Mouse (Mus musculus): ENCODE results near the gene Gm14862. TPM values are rescaled to one million over a fixed set of nuclear protein-coding genes. Genes with fewer than 3 reads are reported as not detected.
"Not testable (repeated sequence)": the region's sequence is repeated elsewhere in the genome, so short reads cannot be mapped to it uniquely, and the experiment has no call there.

Gm14862 gene
- polyA plus RNA-seq (2015; fragmentation: Nextera tagmentation; extraction: Ambion mirVana), result 0.47 TPM in 1 of 2 replicates, not detected in the other

GRCm38 (mm10) chrX:9256766-9257165, at the start of gene Gm14862:
Gm14862 (minus strand) TSS chrX:9256899.
- ATAC-seq (ENCODE audit: extremely low read depth, insufficient number of reproducible peaks, low FRiP score, low TSS enrichment), result no peak
- 66% methylated on average over 5 of the region's 5 CpGs for WGBS
- no peaks in the 10 kb centered on the region for H3K4me1 ChIP-seq

DNA sequence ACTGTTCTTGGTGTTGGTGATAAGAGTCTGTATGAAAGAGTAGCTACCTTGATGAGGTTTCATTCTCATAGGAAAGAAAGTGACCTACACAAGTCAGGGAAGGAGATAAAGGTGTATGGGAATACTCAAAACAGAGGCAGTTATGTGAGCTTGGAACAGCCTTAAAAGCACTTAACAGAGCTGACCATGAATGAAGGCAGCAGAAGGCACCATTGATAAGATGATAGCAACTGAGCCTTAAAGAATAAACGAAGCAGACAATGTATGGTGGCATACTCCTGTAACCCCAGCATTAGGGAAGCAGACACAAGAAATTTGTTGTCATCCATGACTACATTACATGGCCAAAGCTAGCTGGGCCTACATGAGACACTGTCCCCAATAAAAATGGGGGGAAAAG, 46.8 kb upstream of the Gm14862 start:
- Histone ChIP-seq H3K4me1 (no peaks in the 10 kb centered on the region), H3K36me3 (no peaks in the 10 kb centered on the region), H3K27ac (replicated peaks) (no peak overlapping the region), H3K9me3 (no peaks in the 10 kb centered on the region), H3K4me3 (no peak overlapping the region), H3K4me2 (no peak overlapping the region), H3K27me3 (replicated peaks) (no peaks in the 10 kb centered on the region), H3K9ac (no peak overlapping the region)
- 55% methylated on average over 1 of the region's 1 CpGs for WGBS
- no peak for ATAC-seq (ENCODE audit: extremely low read depth, insufficient number of reproducible peaks, low FRiP score, low TSS enrichment)

More at GRCm38 (mm10) chrX:9256766-9257165, at the start of gene Gm14862:
- Histone ChIP-seq H3K4me2 (peak within 1 kb of the TSS; percentile 27; the same call in 1 of the 2 replicates), H3K4me3 (peak within 1 kb of the TSS; percentile 8; the same call in 1 of the 2 replicates), H3K9me3 (no peaks in the 10 kb centered on the region), H3K9ac (no peak within 1 kb of the TSS), H3K27ac (replicated peaks) (no peak within 1 kb of the TSS), H3K36me3 (no peaks in the 10 kb centered on the region), H3K27me3 (replicated peaks) (no peaks in the 10 kb centered on the region)

DNA sequence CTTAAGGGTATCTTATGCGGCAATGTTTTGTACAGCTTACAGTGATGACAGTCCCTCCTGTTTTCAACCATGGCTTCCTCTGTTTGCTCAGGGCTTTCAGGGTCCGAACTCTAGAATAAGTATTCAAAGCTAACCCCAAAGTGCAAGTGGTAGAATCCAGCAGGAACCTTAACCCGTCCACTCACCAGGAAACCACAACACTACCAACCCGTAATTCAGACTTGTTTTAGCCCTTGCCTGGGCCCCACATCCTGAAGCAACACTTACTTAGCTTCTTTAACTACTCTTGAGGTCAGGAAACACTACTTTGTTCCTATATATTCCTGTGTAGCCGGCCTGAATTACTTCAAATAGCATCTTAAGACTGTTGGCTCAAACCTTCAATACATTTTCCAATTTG, 46.1 kb upstream of the Gm14862 start:
- H3K36me3 ChIP-seq, result no peaks in the 10 kb centered on the region
- H3K27me3 ChIP-seq (replicated peaks), result no peaks in the 10 kb centered on the region
- no peak overlapping the region for H3K4me2 ChIP-seq
- no peak overlapping the region for H3K4me3 ChIP-seq
- WGBS, result 75% methylated on average over 5 of the region's 5 CpGs
- no peaks in the 10 kb centered on the region for H3K4me1 ChIP-seq
- no peak overlapping the region for H3K27ac ChIP-seq (replicated peaks)
- no peak overlapping the region for H3K9ac ChIP-seq
- ATAC-seq (ENCODE audit: extremely low read depth, insufficient number of reproducible peaks, low FRiP score, low TSS enrichment), result no peak
- no peaks in the 10 kb centered on the region for H3K9me3 ChIP-seq

- Histone ChIP-seq H3K4me1 (no peaks in the 10 kb centered on the region), H3K9ac (no peak overlapping the region), H3K9me3 (no peaks in the 10 kb centered on the region), H3K4me2 (no peak overlapping the region), H3K4me3 (no peak overlapping the region), H3K36me3 (no peaks in the 10 kb centered on the region), H3K27me3 (replicated peaks) (no peaks in the 10 kb centered on the region), H3K27ac (replicated peaks) (no peak overlapping the region)
- 56% methylated on average over 5 of the region's 5 CpGs for WGBS
- ATAC-seq (ENCODE audit: extremely low read depth, insufficient number of reproducible peaks, low FRiP score, low TSS enrichment), result no peak
These were observed 41.7 kb upstream of the Gm14862 start for GRCm38 (mm10) chrX:9298413-9298864.

- H3K4me2 ChIP-seq; H3K9me3 ChIP-seq; ATAC-seq (ENCODE audit: extremely low read depth, insufficient number of reproducible peaks, low FRiP score, low TSS enrichment); H3K9ac ChIP-seq; H3K4me3 ChIP-seq; H3K36me3 ChIP-seq; H3K4me1 ChIP-seq; H3K27me3 ChIP-seq (replicated peaks); H3K27ac ChIP-seq (replicated peaks): not testable (repeated sequence)
- WGBS, result 70% methylated on average over 4 of the region's 4 CpGs
These were observed 36.6 kb upstream of the Gm14862 start for GRCm38 (mm10) chrX:9293140-9293829.

DNA sequence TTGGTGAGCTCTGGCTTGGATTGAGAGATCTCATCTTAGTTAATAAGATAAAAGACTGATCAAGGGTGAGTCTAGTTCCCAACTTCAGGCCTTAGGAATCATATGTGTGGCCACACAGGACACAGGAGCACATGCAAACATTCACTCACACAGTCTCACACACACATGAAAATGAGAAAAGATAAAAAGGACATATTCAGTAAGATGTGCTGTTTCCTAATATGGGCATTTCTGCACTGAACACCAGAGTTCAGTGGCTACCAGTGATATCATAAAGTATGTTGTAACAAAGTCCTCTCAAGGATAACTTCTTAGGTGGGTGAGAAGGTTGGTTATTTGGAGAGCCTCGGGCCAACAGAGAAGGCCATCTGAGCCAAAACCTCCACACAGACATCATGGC, 26.8 kb upstream of the Gm14862 start, which contains the start of gene H2al1m:
Gene H2al1m, plus strand, starts transcription at position 301 of the 400 bp plus-strand sequence.
- not testable (repeated sequence) for H3K4me2 ChIP-seq; H3K27me3 ChIP-seq (replicated peaks); H3K4me3 ChIP-seq; H3K36me3 ChIP-seq; H3K9me3 ChIP-seq; H3K27ac ChIP-seq (replicated peaks); ATAC-seq (ENCODE audit: extremely low read depth, insufficient number of reproducible peaks, low FRiP score, low TSS enrichment); H3K4me1 ChIP-seq; H3K9ac ChIP-seq
- WGBS, result no CpG with 5 or more reads among the region's 1 CpGs

DNA sequence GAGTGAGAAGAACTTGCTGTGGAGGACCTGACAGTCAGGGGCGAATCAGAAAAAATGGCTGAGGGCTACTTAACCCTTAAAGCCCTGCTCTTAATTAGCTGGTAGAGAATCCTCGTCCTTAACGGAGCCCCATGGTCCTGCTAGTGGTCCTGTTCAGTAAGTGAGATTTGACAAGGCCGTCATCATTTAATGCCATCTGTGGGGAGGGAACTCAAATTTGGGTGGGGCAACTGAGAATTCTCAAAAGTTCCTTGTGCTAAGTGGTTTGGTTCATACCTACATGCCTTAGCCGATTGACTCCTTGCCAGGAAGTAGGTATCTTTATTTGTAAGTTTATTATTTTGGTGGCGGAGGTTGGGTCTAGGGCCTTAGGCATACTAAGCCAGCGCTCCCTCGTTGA, 17.6 kb upstream of the Gm14862 start:
- H3K4me1 ChIP-seq, result no peaks in the 10 kb centered on the region; the same call in 1 of the 2 replicates
- no peaks in the 10 kb centered on the region; the same call in 1 of the 2 replicates for H3K27me3 ChIP-seq (replicated peaks)
- WGBS, result 62% methylated on average over 8 of the region's 8 CpGs
- H3K27ac ChIP-seq (replicated peaks), result no peak overlapping the region
- ATAC-seq (ENCODE audit: extremely low read depth, insufficient number of reproducible peaks, low FRiP score, low TSS enrichment), result no peak
- H3K9ac ChIP-seq, result no peak overlapping the region
- no peaks in the 10 kb centered on the region for H3K9me3 ChIP-seq
- peak overlapping the region; percentile 69; the same call in 1 of the 2 replicates for H3K4me2 ChIP-seq
- peak overlapping the region; percentile 66; the same call in 1 of the 2 replicates for H3K4me3 ChIP-seq
- no peaks in the 10 kb centered on the region for H3K36me3 ChIP-seq

GRCm38 (mm10) chrX:9273377-9274002, 16.8 kb upstream of the Gm14862 start:
- Histone ChIP-seq H3K9ac (peak overlapping the region; percentile 81), H3K4me1 (no peaks in the 10 kb centered on the region; the same call in 1 of the 2 replicates), H3K4me2 (peak overlapping the region; percentile 69), H3K27me3 (replicated peaks) (no peaks in the 10 kb centered on the region; the same call in 1 of the 2 replicates), H3K9me3 (no peaks in the 10 kb centered on the region), H3K27ac (replicated peaks) (peak overlapping the region; percentile 59; the same call in 1 of the 2 replicates), H3K36me3 (no peaks in the 10 kb centered on the region), H3K4me3 (peak overlapping the region; percentile 66)
- 50% methylated on average over 12 of the region's 12 CpGs for WGBS
- ATAC-seq (ENCODE audit: extremely low read depth, insufficient number of reproducible peaks, low FRiP score, low TSS enrichment), result no peak

DNA sequence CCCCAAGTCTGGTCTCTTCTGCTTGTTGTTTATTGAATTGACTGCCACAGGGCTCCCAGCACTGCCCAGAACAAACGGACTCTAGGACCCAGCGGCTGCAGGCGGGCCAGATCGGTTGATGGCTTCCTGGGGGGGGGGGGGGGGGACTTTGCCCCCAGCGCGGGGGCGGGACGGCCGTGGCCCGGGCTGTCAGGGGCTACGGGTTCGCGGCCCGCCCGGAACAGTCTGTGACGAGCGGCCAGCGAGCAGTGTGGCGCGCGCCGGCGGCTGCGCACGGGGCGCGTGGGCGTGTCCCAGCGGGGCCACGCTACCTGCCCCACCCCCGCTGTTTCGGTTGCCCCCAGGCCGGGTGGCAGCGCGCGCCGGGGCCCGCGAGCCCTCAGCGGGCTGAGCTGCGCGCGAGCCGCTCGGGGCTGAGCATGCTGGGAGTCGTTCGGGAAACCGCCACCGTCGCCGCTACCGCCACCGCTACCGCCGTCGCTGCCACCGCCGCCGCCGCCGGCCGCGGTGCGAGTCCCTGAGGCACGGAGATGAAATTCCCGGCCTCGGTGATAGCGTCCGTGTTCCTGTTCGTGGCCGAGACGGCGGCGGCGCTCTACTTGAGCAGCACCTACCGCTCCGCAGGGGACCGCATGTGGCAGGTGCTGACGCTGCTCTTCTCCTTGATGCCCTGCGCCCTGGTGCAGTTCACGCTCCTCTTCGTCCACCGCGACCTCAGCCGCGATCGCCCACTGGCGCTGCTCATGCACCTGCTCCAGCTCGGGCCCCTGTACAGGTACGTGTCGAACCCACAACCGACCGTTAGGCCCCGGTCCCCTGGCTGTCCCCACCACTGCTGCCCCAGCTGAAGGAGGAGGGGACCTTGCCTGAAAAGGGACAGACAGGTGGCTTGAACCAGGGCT, 16.0 kb upstream of the Gm14862 start, which contains the start of gene Xk:
Gene Xk, plus strand, starts transcription at position 297 of the 902 bp plus-strand sequence.
- Histone ChIP-seq H3K4me3 (peak within 1 kb of the TSS; percentile 66), H3K9ac (peak within 1 kb of the TSS; percentile 81), H3K4me1 (no peaks in the 10 kb centered on the region; the same call in 1 of the 2 replicates), H3K27me3 (replicated peaks) (no peaks in the 10 kb centered on the region; the same call in 1 of the 2 replicates), H3K9me3 (no peaks in the 10 kb centered on the region), H3K36me3 (no peaks in the 10 kb centered on the region), H3K27ac (replicated peaks) (peak within 1 kb of the TSS; percentile 59), H3K4me2 (peak within 1 kb of the TSS; percentile 69)
- WGBS, result 7% methylated on average over 61 of the region's 94 CpGs
- peak; percentile 84 for ATAC-seq (ENCODE audit: extremely low read depth, insufficient number of reproducible peaks, low FRiP score, low TSS enrichment)

- Histone ChIP-seq H3K9me3 (no peaks in the 10 kb centered on the region), H3K4me1 (no peaks in the 10 kb centered on the region; the same call in 1 of the 2 replicates), H3K27me3 (replicated peaks) (no peaks in the 10 kb centered on the region; the same call in 1 of the 2 replicates), H3K4me3 (peak overlapping the region; percentile 66), H3K4me2 (peak overlapping the region; percentile 69), H3K36me3 (no peaks in the 10 kb centered on the region), H3K9ac (peak overlapping the region; percentile 81), H3K27ac (replicated peaks) (peak overlapping the region; percentile 59)
- WGBS, result 13% methylated on average over 8 of the region's 8 CpGs
- ATAC-seq (ENCODE audit: extremely low read depth, insufficient number of reproducible peaks, low FRiP score, low TSS enrichment), result no peak
These were observed 15.3 kb upstream of the Gm14862 start for GRCm38 (mm10) chrX:9271947-9272459.

All from heart, embryonic 13.5 days (tissue).